Mouse (Mus musculus): ENCODE measurements at regions not wholly inside any gene's neighbourhood (a gene's known extent, or its start where the extent isn't known, plus 50 kb on each side); places are given as distances from the start of the nearest gene placed in this dataset.
A peak's percentile ranks its signal among the peaks of the same experiment; 100 is the strongest.

GRCm38 (mm10) chr9:85617177-85617777 is 131.9 kb downstream of the Ibtk start:
- Histone ChIP-seq H3K79me2 (ENCODE audit: control insufficient read depth, insufficient read depth) (no peaks in the 10 kb centered on the region), H3ac (ENCODE audit: control insufficient read depth, insufficient read length) (no peak overlapping the region), H3K4me2 (ENCODE audit: low read depth) (peak overlapping the region; percentile 32), H3K36me3 (ENCODE audit: control insufficient read depth, insufficient read depth) (no peaks in the 10 kb centered on the region), H3K27me3 (ENCODE audit: control insufficient read depth, insufficient read depth, insufficient read length) (no peaks in the 10 kb centered on the region), H3K4me3 (no peak overlapping the region)
- TF ChIP-seq REST (IDR thresholded peaks at IDR 0.05; ENCODE audit: insufficient read depth, insufficient read length): no peak
- TF ChIP-seq E2F4 (IDR thresholded peaks at IDR 0.05; ENCODE audit: insufficient read depth): no peak
- no peak for TF ChIP-seq POLR2A (IDR thresholded peaks at IDR 0.05; ENCODE audit: insufficient read length, low read depth)
- no peak for TF ChIP-seq POLR2AphosphoS2 (IDR thresholded peaks at IDR 0.05; ENCODE audit: insufficient read length, low read depth)
- no peak for TF ChIP-seq MAX (IDR thresholded peaks at IDR 0.05; ENCODE audit: low read depth)
- TF ChIP-seq MYOD1 (IDR thresholded peaks at IDR 0.05; ENCODE audit: control insufficient read depth in 1 of 3, insufficient read length in 2 of 3, low read depth in 2 of 3): no peak
- no peak for TF ChIP-seq CEBPB (IDR thresholded peaks at IDR 0.05; ENCODE audit: insufficient read depth, poor library complexity, severe bottlenecking)

- TF ChIP-seq MYOD1 (IDR thresholded peaks at IDR 0.05; ENCODE audit: control insufficient read depth in 1 of 3, insufficient read length in 2 of 3, low read depth in 2 of 3) (peak in 1 of 3 experiments; percentile 21), POLR2A (IDR thresholded peaks at IDR 0.05; ENCODE audit: insufficient read length, low read depth) (no peak), SRF (IDR thresholded peaks at IDR 0.05; ENCODE audit: control insufficient read depth, insufficient read length, low read depth) (no peak)
- H3K79me2 ChIP-seq (ENCODE audit: control insufficient read depth, insufficient read depth): no peaks in the 10 kb centered on the region
- peak overlapping the region; percentile 32 for H3K4me2 ChIP-seq (ENCODE audit: low read depth)
- no peaks in the 10 kb centered on the region for H3K27me3 ChIP-seq (ENCODE audit: control insufficient read depth, insufficient read depth, insufficient read length)
- H3ac ChIP-seq (ENCODE audit: control insufficient read depth, insufficient read length): no peak overlapping the region
- no peak overlapping the region for H3K4me3 ChIP-seq
- no peaks in the 10 kb centered on the region for H3K36me3 ChIP-seq (ENCODE audit: control insufficient read depth, insufficient read depth)
These were observed 132.8 kb downstream of the Ibtk start for GRCm38 (mm10) chr9:85616266-85616869.

GRCm38 (mm10) chr9:85609152-85609551 is 140.0 kb downstream of the Ibtk start:
- TF ChIP-seq SRF (IDR thresholded peaks at IDR 0.05; ENCODE audit: control insufficient read depth, insufficient read length, low read depth): no peak
- TF ChIP-seq MYOG (IDR thresholded peaks at IDR 0.05; ENCODE audit: control insufficient read depth in 1 of 3, insufficient read depth in 1 of 3, insufficient read length in 2 of 3, low read depth in 2 of 3): no peak
- no peak for TF ChIP-seq CEBPB (IDR thresholded peaks at IDR 0.05; ENCODE audit: insufficient read depth, poor library complexity, severe bottlenecking)
- no peak for TF ChIP-seq MYOD1 (IDR thresholded peaks at IDR 0.05; ENCODE audit: control insufficient read depth in 1 of 3, insufficient read length in 2 of 3, low read depth in 2 of 3)
- no peak for TF ChIP-seq USF1 (IDR thresholded peaks at IDR 0.05; ENCODE audit: low read depth)
- H3K36me3 ChIP-seq (ENCODE audit: control insufficient read depth, insufficient read depth): no peaks in the 10 kb centered on the region
- no peaks in the 10 kb centered on the region for H3K27me3 ChIP-seq (ENCODE audit: control insufficient read depth, insufficient read depth, insufficient read length)

GRCm38 (mm10) chr9:85596959-85597358 is 152.2 kb downstream of the Ibtk start:
- H3ac ChIP-seq (ENCODE audit: control insufficient read depth, insufficient read length): no peak overlapping the region
- H3K36me3 ChIP-seq (ENCODE audit: control insufficient read depth, insufficient read depth): no peaks in the 10 kb centered on the region
- no peaks in the 10 kb centered on the region for H3K27me3 ChIP-seq (ENCODE audit: control insufficient read depth, insufficient read depth, insufficient read length)
- TF ChIP-seq POLR2A (IDR thresholded peaks at IDR 0.05; ENCODE audit: insufficient read length, low read depth): no peak
- TF ChIP-seq REST (IDR thresholded peaks at IDR 0.05; ENCODE audit: insufficient read depth, insufficient read length): no peak
- TF ChIP-seq E2F4 (IDR thresholded peaks at IDR 0.05; ENCODE audit: insufficient read depth): no peak
- TF ChIP-seq MAX (IDR thresholded peaks at IDR 0.05; ENCODE audit: low read depth): no peak
- no peak for TF ChIP-seq SRF (IDR thresholded peaks at IDR 0.05; ENCODE audit: control insufficient read depth, insufficient read length, low read depth)
- no peak for TF ChIP-seq POLR2AphosphoS2 (IDR thresholded peaks at IDR 0.05; ENCODE audit: insufficient read length, low read depth)
- TF ChIP-seq TCF3 (IDR thresholded peaks at IDR 0.05; ENCODE audit: insufficient read length, low read depth): no peak
- no peak for TF ChIP-seq MYOG (IDR thresholded peaks at IDR 0.05; ENCODE audit: control insufficient read depth in 1 of 3, insufficient read depth in 1 of 3, insufficient read length in 2 of 3, low read depth in 2 of 3)
- no peak for TF ChIP-seq CEBPB (IDR thresholded peaks at IDR 0.05; ENCODE audit: insufficient read depth, poor library complexity, severe bottlenecking)
- no peak for TF ChIP-seq MYOD1 (IDR thresholded peaks at IDR 0.05; ENCODE audit: control insufficient read depth in 1 of 3, insufficient read length in 2 of 3, low read depth in 2 of 3)
- TF ChIP-seq USF1 (IDR thresholded peaks at IDR 0.05; ENCODE audit: low read depth): no peak
- TF ChIP-seq TCF12 (IDR thresholded peaks at IDR 0.05; ENCODE audit: insufficient read depth, poor library complexity, severe bottlenecking): no peak
- H3K79me2 ChIP-seq (ENCODE audit: control insufficient read depth, insufficient read depth): no peaks in the 10 kb centered on the region
- no peak overlapping the region for H3K4me2 ChIP-seq (ENCODE audit: low read depth)
- H3K4me3 ChIP-seq: no peak overlapping the region

More at GRCm38 (mm10) chr9:85609152-85609551, 140.0 kb downstream of the Ibtk start:
- Histone ChIP-seq H3K79me2 (ENCODE audit: control insufficient read depth, insufficient read depth) (no peaks in the 10 kb centered on the region), H3K4me3 (no peak overlapping the region), H3ac (ENCODE audit: control insufficient read depth, insufficient read length) (no peak overlapping the region), H3K4me2 (ENCODE audit: low read depth) (no peak overlapping the region)

- TF ChIP-seq POLR2AphosphoS2 (IDR thresholded peaks at IDR 0.05; ENCODE audit: insufficient read length, low read depth) (no peak), MAX (IDR thresholded peaks at IDR 0.05; ENCODE audit: low read depth) (no peak), USF1 (IDR thresholded peaks at IDR 0.05; ENCODE audit: low read depth) (no peak), SRF (IDR thresholded peaks at IDR 0.05; ENCODE audit: control insufficient read depth, insufficient read length, low read depth) (no peak), POLR2A (IDR thresholded peaks at IDR 0.05; ENCODE audit: insufficient read length, low read depth) (no peak), MYOG (IDR thresholded peaks at IDR 0.05; ENCODE audit: control insufficient read depth in 1 of 3, insufficient read depth in 1 of 3, insufficient read length in 2 of 3, low read depth in 2 of 3) (no peak), TCF3 (IDR thresholded peaks at IDR 0.05; ENCODE audit: insufficient read length, low read depth) (no peak), TCF12 (IDR thresholded peaks at IDR 0.05; ENCODE audit: insufficient read depth, poor library complexity, severe bottlenecking) (no peak), CEBPB (IDR thresholded peaks at IDR 0.05; ENCODE audit: insufficient read depth, poor library complexity, severe bottlenecking) (no peak), MYOD1 (IDR thresholded peaks at IDR 0.05; ENCODE audit: control insufficient read depth in 1 of 3, insufficient read length in 2 of 3, low read depth in 2 of 3) (no peak), E2F4 (IDR thresholded peaks at IDR 0.05; ENCODE audit: insufficient read depth) (no peak), REST (IDR thresholded peaks at IDR 0.05; ENCODE audit: insufficient read depth, insufficient read length) (no peak)
- Histone ChIP-seq H3K27me3 (ENCODE audit: control insufficient read depth, insufficient read depth, insufficient read length) (no peaks in the 10 kb centered on the region), H3K36me3 (ENCODE audit: control insufficient read depth, insufficient read depth) (no peaks in the 10 kb centered on the region), H3K4me2 (ENCODE audit: low read depth) (no peak overlapping the region), H3K79me2 (ENCODE audit: control insufficient read depth, insufficient read depth) (no peaks in the 10 kb centered on the region), H3ac (ENCODE audit: control insufficient read depth, insufficient read length) (no peak overlapping the region), H3K4me3 (no peak overlapping the region)
These were observed 155.3 kb downstream of the Ibtk start for GRCm38 (mm10) chr9:85593867-85594266.

Measured in myocyte (in vitro differentiated cells).